Mouse (Mus musculus) left cerebral cortex, adult 8-10 months (tissue): ENCODE results near the gene Creb3l2. TPM values are rescaled to one million over a fixed set of nuclear protein-coding genes. Genes with fewer than 3 reads are reported as not detected.
"Not testable (repeated sequence)": the region's sequence is repeated elsewhere in the genome, so short reads cannot be mapped to it uniquely, and the experiment has no call there.

Source experiments
- DNase-seq, 2 experiments: peaks; one replicate each; pipeline ENCODE4 v3.0.0; 2022; ENCODE audit warnings: low spot score in 2 of 2
- total RNA-seq, 4 experiments: library from RNA; stranded (reverse); gene quantifications; 2 replicates each; pipeline ENCODE4 v1.2.4; 2022

Gene Creb3l2
- 10 to 100 TPM in 1 of 4 experiments, 1 to 10 TPM in 3; 7.9 to 10.8 (median 9.6) TPM for total RNA-seq

DNA sequence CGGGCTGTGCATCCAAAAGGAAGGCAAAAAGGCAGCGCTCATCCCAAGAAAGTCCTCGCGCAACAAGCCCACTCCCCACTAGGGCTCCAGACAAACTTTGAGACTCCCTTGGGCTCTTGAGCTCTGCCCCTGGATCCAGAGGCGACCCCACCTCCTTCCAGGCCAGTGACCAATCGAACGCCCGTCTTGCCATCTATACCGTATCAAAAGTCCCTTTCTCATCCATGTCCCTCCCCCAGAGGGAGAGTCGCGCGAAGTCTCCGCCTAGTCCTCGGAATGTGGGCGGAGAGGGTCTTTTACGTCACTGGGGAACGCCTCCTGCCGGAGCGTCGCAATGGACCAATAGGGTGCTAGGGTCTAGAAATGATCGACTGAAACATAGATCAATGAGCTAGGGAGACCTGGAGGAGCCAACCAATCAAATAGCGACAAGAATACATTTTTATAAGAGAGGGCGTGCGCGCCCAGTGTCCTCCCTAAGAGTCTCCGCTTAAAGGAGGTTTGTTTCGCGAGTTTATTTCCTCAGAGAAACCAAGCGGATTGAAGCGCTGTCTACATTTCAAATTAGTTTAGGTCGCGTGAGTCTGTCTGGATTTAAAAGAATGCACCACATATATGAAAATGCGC lies at the start of gene Creb3l2:
TSS of gene Creb3l2 (minus strand) at position 106 of the 627 bp plus-strand sequence.
- peak; percentile 80 to 98 for DNase-seq

- DNase-seq, result no peak
Observed at GRCm38 (mm10) chr6:37486502-37486901, 44.6 kb upstream of the Creb3l2 start.

DNA sequence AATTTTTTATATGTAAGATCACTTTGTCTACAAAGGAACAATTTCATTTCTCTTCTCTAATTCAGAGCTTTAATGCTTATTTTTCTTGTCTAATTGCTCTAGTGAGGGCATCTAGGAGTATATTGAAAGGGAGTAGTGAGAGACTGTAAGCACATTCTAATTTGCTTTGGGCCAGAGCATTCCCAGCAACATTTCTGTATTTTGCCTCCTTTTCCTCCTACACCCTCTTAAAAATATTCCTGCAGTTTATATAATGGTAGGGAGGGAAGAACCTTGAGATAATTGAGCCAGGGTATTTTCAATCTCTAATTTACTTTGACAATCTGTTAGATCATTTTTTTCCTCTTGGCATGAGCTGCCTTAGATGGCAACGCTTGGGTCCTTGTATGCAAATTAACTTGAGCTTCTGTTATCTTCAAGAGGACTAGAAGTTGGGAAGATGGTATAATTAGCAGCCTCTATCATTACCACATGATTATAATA lies 42.7 kb upstream of the Creb3l2 start:
- DNase-seq, result no peak

DNA sequence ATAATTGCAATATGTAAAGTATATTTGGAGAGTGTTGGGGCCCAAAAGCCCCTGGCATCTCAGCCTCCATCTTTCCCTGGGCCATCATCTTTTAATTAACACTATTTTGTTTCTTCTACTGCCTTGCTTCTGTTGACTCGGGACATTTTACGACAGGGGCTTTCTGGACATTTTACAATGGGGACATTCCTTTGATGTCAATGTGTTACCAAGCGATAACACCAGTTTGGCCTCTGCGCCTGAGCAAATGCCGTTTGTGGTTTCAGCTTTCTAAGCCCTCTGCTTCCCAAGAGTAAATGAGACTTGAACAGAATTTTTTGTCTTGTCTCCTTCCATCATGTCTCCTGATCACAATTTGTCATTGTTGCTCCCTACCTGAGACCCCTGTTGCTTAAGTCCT lies 41.3 kb upstream of the Creb3l2 start:
- no peak for DNase-seq

- DNase-seq, result no peak
Observed at GRCm38 (mm10) chr6:37481147-37481546, 39.2 kb upstream of the Creb3l2 start.

GRCm38 (mm10) chr6:37480008-37480407 lies 38.1 kb upstream of the Creb3l2 start:
- DNase-seq, result no peak

- no peak for DNase-seq
Observed at GRCm38 (mm10) chr6:37478481-37478880, 36.5 kb upstream of the Creb3l2 start.

DNA sequence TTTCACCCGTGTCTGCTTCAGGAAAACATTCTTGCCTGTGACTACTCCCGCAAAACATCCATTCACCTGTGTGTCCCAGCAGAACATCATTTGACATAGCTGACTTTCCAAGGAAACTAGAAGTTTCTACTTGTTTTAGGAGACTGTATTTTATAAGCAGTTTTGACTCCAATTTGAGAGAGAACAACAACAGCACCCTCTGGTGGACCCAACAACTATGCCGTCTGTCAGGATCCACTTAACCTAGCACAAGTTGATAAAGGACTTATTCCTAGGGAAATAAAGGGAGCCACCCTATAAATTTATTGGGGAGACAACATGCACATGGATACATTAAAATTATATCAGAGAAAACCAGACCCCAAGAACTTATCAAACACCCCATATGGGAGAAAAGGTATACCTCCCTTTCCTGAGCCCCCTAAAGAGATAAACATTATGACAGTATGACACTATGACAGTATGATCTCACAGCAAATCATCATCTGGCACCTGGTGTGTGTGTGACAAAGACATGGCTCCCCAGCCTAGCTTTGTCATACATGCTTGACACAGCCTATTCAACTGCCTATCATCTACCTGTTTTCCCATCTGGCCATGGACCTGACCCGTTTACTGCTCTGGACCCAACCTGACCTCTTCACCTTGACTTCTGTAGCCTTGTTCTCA lies 31.9 kb upstream of the Creb3l2 start:
- no peak for DNase-seq

- no peak for DNase-seq
Observed at GRCm38 (mm10) chr6:37470216-37470615, 28.3 kb upstream of the Creb3l2 start.

DNA sequence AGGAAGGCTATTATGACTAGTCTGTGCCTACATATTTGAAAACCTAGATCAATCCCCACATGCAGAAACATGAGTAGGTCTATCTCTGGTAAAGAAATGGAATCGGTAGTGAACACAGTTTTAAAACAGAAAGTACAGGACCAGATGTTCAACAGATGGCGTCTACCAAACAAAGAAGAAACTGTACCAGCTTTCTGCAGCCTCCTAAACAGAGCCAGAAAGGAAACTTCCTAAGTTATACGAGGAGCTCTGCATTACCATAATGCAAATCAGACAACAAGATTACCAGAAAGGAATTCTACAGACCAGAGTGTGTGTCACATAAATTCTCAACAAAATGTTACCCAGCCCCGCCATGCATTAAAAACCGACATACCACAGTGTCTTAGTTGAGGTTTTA lies 23.9 kb upstream of the Creb3l2 start:
- no peak for DNase-seq

DNA sequence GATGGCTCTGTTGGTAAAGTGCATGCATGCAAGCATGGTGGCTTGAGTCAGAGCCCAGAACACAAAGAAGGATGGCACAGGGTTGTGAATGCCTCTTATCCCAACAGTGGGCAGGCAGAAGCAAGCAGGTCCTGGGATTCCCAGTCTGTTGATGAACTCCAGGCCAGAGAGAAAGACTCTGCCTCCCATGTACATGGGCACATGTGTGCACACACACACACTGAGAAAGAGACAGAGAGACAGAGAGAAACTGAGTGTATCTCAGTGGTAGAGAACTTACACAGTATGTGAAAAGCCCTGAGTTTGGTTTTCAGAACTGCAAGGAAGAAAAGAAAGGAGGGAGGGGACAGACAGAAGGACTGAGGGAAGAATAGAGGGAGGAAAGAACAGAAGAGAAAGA lies 23.4 kb upstream of the Creb3l2 start:
- no peak for DNase-seq

- DNase-seq, result no peak
Observed at GRCm38 (mm10) chr6:37464585-37464984, 22.6 kb upstream of the Creb3l2 start.

- peak in 1 of 2 experiments; percentile 52 for DNase-seq
Observed at GRCm38 (mm10) chr6:37463517-37464482, 21.9 kb upstream of the Creb3l2 start.

DNA sequence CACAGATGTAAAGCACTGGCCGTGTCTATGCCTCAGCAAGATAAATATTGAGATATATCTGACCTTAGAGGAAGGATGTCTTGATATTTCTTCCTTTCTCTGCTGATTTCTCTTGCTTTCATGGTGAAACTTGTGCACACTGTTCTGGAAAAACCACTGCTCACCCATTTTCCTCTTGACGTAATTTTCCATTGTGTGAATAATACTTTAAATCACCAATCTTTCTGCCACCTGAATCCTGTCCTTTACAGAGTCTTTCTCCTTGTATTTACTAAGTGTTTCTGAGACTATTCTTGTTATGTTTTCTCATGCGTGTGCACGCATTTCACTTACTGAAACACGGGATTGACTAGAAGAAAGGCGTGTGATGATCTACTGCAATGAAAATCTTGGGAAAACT lies 18.7 kb upstream of the Creb3l2 start:
- no peak for DNase-seq

DNA sequence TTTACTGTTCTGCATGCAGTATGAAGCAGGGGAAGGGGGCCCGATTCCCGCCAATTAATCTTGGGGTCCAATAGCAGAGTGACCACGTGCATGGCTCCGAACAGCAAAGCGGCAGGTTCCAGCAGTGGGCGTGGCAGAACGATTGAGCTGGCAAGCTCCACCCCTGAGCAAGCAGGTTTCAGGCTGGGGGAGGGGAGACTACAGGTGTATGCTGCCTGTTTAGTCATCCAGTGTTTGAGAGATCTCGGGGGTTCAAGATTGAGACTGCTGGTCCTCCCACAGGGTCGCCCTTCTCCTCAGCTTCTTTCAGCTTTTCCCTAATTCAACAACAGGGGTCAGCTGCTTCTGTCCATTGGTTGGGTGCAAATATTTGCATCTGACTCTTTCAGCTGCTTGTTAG lies 17.7 kb upstream of the Creb3l2 start:
- not testable (repeated sequence) for DNase-seq

GRCm38 (mm10) chr6:37457990-37458655 lies 16.2 kb upstream of the Creb3l2 start:
- DNase-seq, result no peak

DNA sequence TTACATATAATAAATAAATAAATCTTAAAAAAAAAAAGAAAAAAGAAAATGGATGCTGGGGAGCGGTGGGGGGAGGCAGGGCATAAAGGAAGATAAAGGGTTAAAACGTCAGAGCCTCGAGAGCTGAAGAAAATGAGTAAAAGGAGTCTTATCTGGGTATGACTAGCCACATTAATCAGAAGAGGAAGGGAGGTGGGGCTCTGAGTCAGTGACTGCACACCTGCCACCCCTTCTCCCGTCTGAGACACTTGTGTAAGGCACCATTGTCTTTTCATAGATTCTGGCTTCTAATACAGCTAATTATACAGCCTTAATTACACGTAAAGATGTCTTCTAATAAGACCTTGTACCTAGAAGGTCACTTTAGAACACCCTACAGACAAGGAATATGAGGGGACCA lies 13.6 kb upstream of the Creb3l2 start:
- DNase-seq, result no peak

DNA sequence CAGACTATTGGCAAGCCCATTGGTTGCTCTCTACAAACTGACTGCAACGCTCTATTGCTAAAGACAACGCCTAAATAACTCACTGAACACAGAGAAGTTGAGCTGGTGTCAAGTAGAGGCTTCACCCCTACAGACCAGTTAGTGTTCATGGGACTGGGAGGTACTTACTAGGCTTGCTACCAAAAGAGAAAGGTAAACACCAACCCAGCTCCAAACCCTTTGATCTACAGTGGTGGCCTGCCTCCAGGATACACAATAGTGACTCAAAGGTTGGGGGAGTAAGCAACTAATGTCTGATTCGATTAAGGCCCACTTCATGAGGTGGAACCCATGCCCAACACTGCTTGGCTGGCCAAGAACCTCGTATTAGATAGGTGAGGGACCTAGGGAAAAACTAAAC lies 11.1 kb upstream of the Creb3l2 start:
- DNase-seq, result no peak

- DNase-seq, result no peak
Observed at GRCm38 (mm10) chr6:37451664-37452063, 9.7 kb upstream of the Creb3l2 start.

DNA sequence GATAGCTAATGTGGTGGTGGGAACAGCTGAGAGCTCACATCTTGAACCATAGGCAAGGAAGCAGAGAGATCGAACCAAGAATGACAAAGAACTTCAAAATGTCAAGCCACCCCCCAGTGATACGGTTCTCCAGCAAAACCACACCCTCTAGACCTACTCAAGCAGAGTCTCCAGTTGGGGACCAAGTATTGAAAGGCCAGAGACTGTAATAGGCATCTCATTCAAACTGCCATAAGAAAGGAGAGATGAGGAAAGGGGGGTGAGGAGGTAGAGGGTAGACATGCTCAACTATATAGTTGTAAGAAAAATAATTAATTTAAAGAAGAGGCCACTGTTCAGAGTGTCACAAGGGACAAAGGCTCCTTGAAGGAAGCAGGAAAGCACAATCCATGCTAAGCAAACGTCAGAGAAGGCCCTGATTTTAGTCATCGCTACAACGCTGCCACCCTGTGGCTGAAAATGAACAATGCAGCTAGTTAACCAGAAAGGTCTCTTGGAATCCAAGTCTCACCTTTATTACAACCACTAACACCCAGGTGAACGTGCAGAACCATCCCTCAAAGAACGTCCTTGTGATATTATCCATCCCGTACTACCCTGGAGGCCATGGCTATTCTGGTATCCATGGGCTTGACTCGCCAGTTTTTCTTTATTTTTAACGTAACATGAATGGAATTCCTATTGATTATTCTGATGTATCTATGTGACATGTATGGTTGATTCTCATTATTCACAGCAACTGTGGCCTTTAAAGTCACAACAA lies 5.9 kb upstream of the Creb3l2 start:
- DNase-seq, result peak; percentile 30 to 64

GRCm38 (mm10) chr6:37442781-37443180 lies 835 bp upstream of the Creb3l2 start:
- no peak for DNase-seq
